Mouse (Mus musculus) intestine, postnatal 0 days (tissue): Measurements from ENCODE around the gene Pknox1. TPM values are rescaled to one million over a fixed set of nuclear protein-coding genes. Genes with fewer than 3 reads are reported as not detected.
"Not testable (repeated sequence)": the region's sequence is repeated elsewhere in the genome, so short reads cannot be mapped to it uniquely, and the experiment has no call there.

Source experiments
- ATAC-seq: fragments of 200-750 bp; cut with Nextera tagmentation; 2 replicates; pipeline ENCODE4 v1.8.0; 2017; ENCODE audit warnings: mild to moderate bottlenecking, moderate TSS enrichment, moderate library complexity
- H3K27ac ChIP-seq: fragments of 300-500 bp; sonication (generic); 2 replicates; pipeline ENCODE4 v1.5.1; 2014; ENCODE audit warnings: mild to moderate bottlenecking, low read depth, low read length, moderate library complexity
- H3K27me3 ChIP-seq: fragments of 300-500 bp; sonication (generic); replicated peaks from 2 replicates; pipeline ENCODE4 v1.6.1; 2014; ENCODE audit warnings: low read length, mixed read lengths; ENCODE audit not compliant: control insufficient read depth, insufficient read depth
- H3K36me3 ChIP-seq: fragments of 300-500 bp; sonication (generic); 2 replicates; pipeline ENCODE4 v1.6.1; 2014; ENCODE audit warnings: mild to moderate bottlenecking, moderate library complexity; ENCODE audit not compliant: control insufficient read depth, insufficient read depth
- H3K4me1 ChIP-seq: fragments of 300-500 bp; sonication (generic); replicated peaks from 2 replicates; pipeline ENCODE4 v1.6.1; 2014; ENCODE audit warnings: antibody characterized with exemption, low read length, mixed read lengths; ENCODE audit not compliant: control insufficient read depth, insufficient read depth
- H3K4me2 ChIP-seq: fragments of 300-500 bp; sonication (generic); replicated peaks from 2 replicates; pipeline ENCODE4 v1.6.1; 2014; ENCODE audit warnings: low read depth, mild to moderate bottlenecking, moderate library complexity
- H3K4me3 ChIP-seq: fragments of 300-500 bp; sonication (generic); 2 replicates; pipeline ENCODE4 v1.5.1; 2014; ENCODE audit warnings: low read depth, low read length
- H3K9ac ChIP-seq: fragments of 300-500 bp; sonication (generic); 2 replicates; pipeline ENCODE4 v1.6.1; 2014; ENCODE audit warnings: mild to moderate bottlenecking, low read depth, low read length
- H3K9me3 ChIP-seq: fragments of 300-500 bp; sonication (generic); 2 replicates; pipeline ENCODE4 v1.6.1; 2016; ENCODE audit warnings: mixed run types; ENCODE audit not compliant: control insufficient read depth
- CTCF ChIP-seq: sonication (generic); IDR thresholded peaks from 2 replicates; pipeline ENCODE4 v1.5.1; 2016; ENCODE audit warnings: low read depth, mild to moderate bottlenecking, control low read depth, antibody characterized with exemption, moderate library complexity
- WGBS: fragments of 180-500 bp; shearing (Covaris S2); extraction: QIAGEN DNeasy Blood & Tissue Kit; methylation state at CpG from one replicate; pipeline ENCODE4 v1.1.7; 2014; 5-methylcytosine and 5-hydroxymethylcytosine counted together
- polyA plus RNA-seq: library from polyadenylated mRNA; unstranded; fragments of >200 nt; fragmentation: Nextera tagmentation; extraction: Ambion mirVana; gene quantifications from 2 replicates; pipeline ENCODE4 v1.2.1, GENCODE M21; 2015

Gene Pknox1
- polyA plus RNA-seq, 1 experiment from 2014 or later: 10.3 TPM

DNA sequence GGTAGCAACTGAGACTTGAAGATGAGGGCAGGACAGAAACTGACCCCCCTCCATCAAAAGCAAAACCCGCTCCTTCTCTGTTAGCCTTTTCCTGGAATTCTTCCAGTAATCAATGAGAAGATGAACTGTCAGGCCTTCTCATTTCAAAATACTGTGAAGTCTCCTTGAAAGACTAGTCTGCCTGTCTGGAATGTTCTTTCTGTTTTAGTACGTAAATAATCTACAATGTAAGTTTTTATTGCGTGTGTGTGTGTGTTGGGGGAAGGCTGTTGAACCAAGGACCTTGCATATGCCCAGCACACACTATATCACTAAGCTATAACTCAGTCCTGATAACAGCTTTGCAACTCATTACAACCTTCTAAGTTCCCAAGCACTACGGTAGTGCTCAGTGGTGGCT lies 39.4 kb upstream of the Pknox1 start:
- Histone ChIP-seq H3K4me2 (no peak overlapping the region; the same call in 1 of the 2 replicates), H3K9me3 (no peaks in the 10 kb centered on the region), H3K4me3 (no peak overlapping the region), H3K27me3 (no peaks in the 10 kb centered on the region), H3K4me1 (0 out of 2 replicates have a peak, but pooled peaks cover 4% of the 10 kb centered on the region), H3K9ac (no peak overlapping the region), H3K36me3 (peaks cover 36% of the 10 kb centered on the region), H3K27ac (peak overlapping the region; percentile 50; the same call in 1 of the 2 replicates)
- ATAC-seq: no peak
- no peak for TF ChIP-seq CTCF
- 62% methylated on average over 4 of the region's 4 CpGs for WGBS

- Histone ChIP-seq H3K9me3 (no peaks in the 10 kb centered on the region), H3K9ac (no peak overlapping the region), H3K4me1 (0 out of 2 replicates have a peak, but pooled peaks cover 4% of the 10 kb centered on the region), H3K4me3 (no peak overlapping the region), H3K4me2 (no peak overlapping the region), H3K36me3 (peaks cover 39% of the 10 kb centered on the region), H3K27ac (no peak overlapping the region), H3K27me3 (no peaks in the 10 kb centered on the region)
- ATAC-seq: no peak
- no peak for TF ChIP-seq CTCF
- WGBS: 100% methylated on average over 3 of the region's 3 CpGs
Observed at GRCm38 (mm10) chr17:31525816-31526215, 38.7 kb upstream of the Pknox1 start.

- Histone ChIP-seq H3K4me3 (no peak overlapping the region), H3K4me2 (peak overlapping the region; percentile 42)
Observed at GRCm38 (mm10) chr17:31529314-31529713, 35.2 kb upstream of the Pknox1 start.

GRCm38 (mm10) chr17:31531441-31532158 lies 32.9 kb upstream of the Pknox1 start:
- H3K4me3 ChIP-seq: no peak overlapping the region
- no peak overlapping the region; the same call in 1 of the 2 replicates for H3K27ac ChIP-seq
- no peaks in the 10 kb centered on the region for H3K9me3 ChIP-seq
- no peak overlapping the region for H3K4me2 ChIP-seq
- H3K9ac ChIP-seq: no peak overlapping the region
- H3K27me3 ChIP-seq: no peaks in the 10 kb centered on the region
- no peaks in the 10 kb centered on the region for H3K4me1 ChIP-seq
- WGBS: 84% methylated on average over 14 of the region's 14 CpGs
- H3K36me3 ChIP-seq: peaks cover 42% of the 10 kb centered on the region
- ATAC-seq: no peak
- no peak for TF ChIP-seq CTCF

More at GRCm38 (mm10) chr17:31529314-31529713, 35.2 kb upstream of the Pknox1 start:
- TF ChIP-seq CTCF: peak; percentile 76
- peak; percentile 62; the same call in 1 of the 2 replicates for ATAC-seq
- Histone ChIP-seq H3K9ac (no peak overlapping the region), H3K9me3 (no peaks in the 10 kb centered on the region), H3K27ac (no peak overlapping the region), H3K27me3 (no peaks in the 10 kb centered on the region), H3K4me1 (no peaks in the 10 kb centered on the region), H3K36me3 (peaks cover 42% of the 10 kb centered on the region)
- 27% methylated on average over 15 of the region's 15 CpGs for WGBS

DNA sequence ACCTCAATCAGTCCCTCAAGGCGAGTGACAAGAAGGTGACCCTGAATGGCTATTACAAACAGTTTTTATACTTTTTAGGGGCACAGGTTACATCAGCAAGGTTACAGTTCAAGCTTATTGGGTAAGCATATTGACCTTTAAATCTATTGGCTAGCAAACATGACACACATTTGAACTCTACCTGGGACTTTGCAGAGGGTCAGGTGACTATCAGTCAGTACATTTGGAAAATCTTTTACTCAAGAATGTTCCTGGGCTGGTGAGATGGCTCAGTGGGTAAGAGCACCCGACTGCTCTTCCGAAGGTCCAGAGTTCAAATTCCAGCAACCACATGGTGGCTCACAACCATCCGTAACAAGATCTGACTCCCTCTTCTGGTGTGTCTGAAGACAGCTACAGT lies 32.2 kb upstream of the Pknox1 start:
- H3K4me1 ChIP-seq, H3K9ac ChIP-seq, H3K9me3 ChIP-seq, H3K4me3 ChIP-seq, H3K27ac ChIP-seq, H3K27me3 ChIP-seq, H3K4me2 ChIP-seq, ATAC-seq: not testable (repeated sequence)
- peaks cover 34% of the 10 kb centered on the region for H3K36me3 ChIP-seq
- WGBS: 82% methylated on average over 3 of the region's 4 CpGs

DNA sequence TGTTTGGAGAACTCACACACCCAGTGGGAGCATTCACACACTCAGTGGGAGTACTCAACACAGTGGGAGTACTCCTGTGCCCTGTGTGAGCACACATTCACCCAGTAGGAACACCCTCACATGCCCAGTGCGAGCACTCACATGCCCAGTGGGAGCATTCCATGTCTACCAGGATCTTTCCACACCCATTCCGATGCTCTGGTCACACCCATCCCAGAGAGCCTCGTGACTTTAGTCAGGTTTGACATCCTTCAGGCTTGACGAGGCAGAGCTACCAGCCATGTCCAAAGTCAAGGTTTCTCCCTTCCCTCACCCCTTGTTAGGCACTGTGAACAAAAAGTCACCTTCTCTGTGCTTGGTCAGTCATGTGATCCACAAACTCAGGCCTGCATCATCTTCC lies 29.2 kb upstream of the Pknox1 start:
- Histone ChIP-seq H3K4me2 (no peak overlapping the region), H3K27me3 (no peaks in the 10 kb centered on the region), H3K4me1 (no peaks in the 10 kb centered on the region), H3K36me3 (peaks cover 16% of the 10 kb centered on the region), H3K9ac (no peak overlapping the region), H3K9me3 (no peaks in the 10 kb centered on the region), H3K4me3 (no peak overlapping the region), H3K27ac (no peak overlapping the region)
- WGBS: 44% methylated on average over 4 of the region's 4 CpGs
- ATAC-seq: no peak
- no peak for TF ChIP-seq CTCF
